Mouse (Mus musculus): ENCODE measurements around the gene Eif6. TPM values are rescaled to one million over a fixed set of nuclear protein-coding genes. Genes with fewer than 3 reads are reported as not detected.

Gene Eif6
- 107 and 132 TPM in 2 replicates for polyA plus RNA-seq (2015; fragmentation: Nextera tagmentation; extraction: Ambion mirVana)

- peaks cover 22% of the 10 kb centered on the region for H3K36me3 ChIP-seq
- 3% methylated on average over 27 of the region's 27 CpGs for WGBS
- H3K27me3 ChIP-seq: no peaks in the 10 kb centered on the region
- ATAC-seq (replicated peaks; ENCODE audit: insufficient number of reproducible peaks, insufficient read depth, low FRiP score, low read depth): peak; percentile 93
- H3K4me3 ChIP-seq: peak within 1 kb of the TSS; percentile 91
- peak within 1 kb of the TSS; percentile 85 for H3K27ac ChIP-seq
- no peaks in the 10 kb centered on the region for H3K9me3 ChIP-seq (replicated peaks)
- H3K9ac ChIP-seq: peak within 1 kb of the TSS; percentile 89
- peaks cover 15% of the 10 kb centered on the region for H3K4me1 ChIP-seq (replicated peaks)
- H3K4me2 ChIP-seq: peak within 1 kb of the TSS; percentile 92
Measured at GRCm38 (mm10) chr2:155826630-155827424, at the start of gene Eif6. TSS of gene Eif6 (minus strand) at chr2:155826925.

- Histone ChIP-seq H3K4me2 (no peak overlapping the region), H3K4me3 (no peak overlapping the region), H3K27me3 (no peaks in the 10 kb centered on the region), H3K27ac (no peak overlapping the region), H3K9ac (no peak overlapping the region), H3K36me3 (peaks cover 31% of the 10 kb centered on the region; the same call in 1 of the 2 replicates), H3K4me1 (replicated peaks) (0 out of 2 replicates have a peak, but pooled peaks cover 2% of the 10 kb centered on the region), H3K9me3 (replicated peaks) (no peaks in the 10 kb centered on the region)
- ATAC-seq (replicated peaks; ENCODE audit: insufficient number of reproducible peaks, insufficient read depth, low FRiP score, low read depth): no peak
- WGBS: 81% methylated on average over 6 of the region's 6 CpGs
Measured at GRCm38 (mm10) chr2:155873636-155874035, 46.9 kb upstream of the Eif6 start.

GRCm38 (mm10) chr2:155872930-155873507 is 46.3 kb upstream of the Eif6 start:
- WGBS: 69% methylated on average over 10 of the region's 10 CpGs
- Histone ChIP-seq H3K4me2 (no peak overlapping the region), H3K4me1 (replicated peaks) (0 out of 2 replicates have a peak, but pooled peaks cover 2% of the 10 kb centered on the region), H3K36me3 (peaks cover 36% of the 10 kb centered on the region; the same call in 1 of the 2 replicates), H3K9me3 (replicated peaks) (no peaks in the 10 kb centered on the region), H3K9ac (no peak overlapping the region), H3K4me3 (no peak overlapping the region), H3K27ac (no peak overlapping the region), H3K27me3 (no peaks in the 10 kb centered on the region)
- no peak for ATAC-seq (replicated peaks; ENCODE audit: insufficient number of reproducible peaks, insufficient read depth, low FRiP score, low read depth)

GRCm38 (mm10) chr2:155872486-155872885 is 45.8 kb upstream of the Eif6 start:
- Histone ChIP-seq H3K27ac (no peak overlapping the region), H3K9ac (no peak overlapping the region), H3K4me1 (replicated peaks) (0 out of 2 replicates have a peak, but pooled peaks cover 2% of the 10 kb centered on the region), H3K9me3 (replicated peaks) (no peaks in the 10 kb centered on the region), H3K36me3 (peaks cover 37% of the 10 kb centered on the region; the same call in 1 of the 2 replicates), H3K27me3 (no peaks in the 10 kb centered on the region), H3K4me3 (no peak overlapping the region), H3K4me2 (no peak overlapping the region)
- no peak for ATAC-seq (replicated peaks; ENCODE audit: insufficient number of reproducible peaks, insufficient read depth, low FRiP score, low read depth)
- 67% methylated on average over 8 of the region's 8 CpGs for WGBS

- no peaks in the 10 kb centered on the region for H3K9me3 ChIP-seq (replicated peaks)
- no peak overlapping the region for H3K9ac ChIP-seq
- 69% methylated on average over 5 of the region's 5 CpGs for WGBS
- no peak overlapping the region for H3K4me3 ChIP-seq
- 0 out of 2 replicates have a peak, but pooled peaks cover 2% of the 10 kb centered on the region for H3K4me1 ChIP-seq (replicated peaks)
- ATAC-seq (replicated peaks; ENCODE audit: insufficient number of reproducible peaks, insufficient read depth, low FRiP score, low read depth): no peak
- peaks cover 19% of the 10 kb centered on the region; the same call in 1 of the 2 replicates for H3K36me3 ChIP-seq
- no peaks in the 10 kb centered on the region for H3K27me3 ChIP-seq
- H3K27ac ChIP-seq: no peak overlapping the region
- H3K4me2 ChIP-seq: no peak overlapping the region
Measured at GRCm38 (mm10) chr2:155869772-155870171, 43.0 kb upstream of the Eif6 start.

- no peak overlapping the region for H3K27ac ChIP-seq
- H3K9ac ChIP-seq: no peak overlapping the region
- no peaks in the 10 kb centered on the region for H3K27me3 ChIP-seq
- H3K4me2 ChIP-seq: no peak overlapping the region
- 93% methylated on average over 8 of the region's 8 CpGs for WGBS
- H3K4me3 ChIP-seq: no peak overlapping the region
- peaks cover 16% of the 10 kb centered on the region; the same call in 1 of the 2 replicates for H3K36me3 ChIP-seq
- no peak for ATAC-seq (replicated peaks; ENCODE audit: insufficient number of reproducible peaks, insufficient read depth, low FRiP score, low read depth)
- H3K9me3 ChIP-seq (replicated peaks): no peaks in the 10 kb centered on the region
- H3K4me1 ChIP-seq (replicated peaks): no peaks in the 10 kb centered on the region
Measured at GRCm38 (mm10) chr2:155868320-155868719, 41.6 kb upstream of the Eif6 start.

GRCm38 (mm10) chr2:155863301-155863867 is 36.7 kb upstream of the Eif6 start:
- no peak overlapping the region for H3K9ac ChIP-seq

GRCm38 (mm10) chr2:155862573-155863300 is 36.0 kb upstream of the Eif6 start:
- 0 out of 2 replicates have a peak, but pooled peaks cover 6% of the 10 kb centered on the region for H3K36me3 ChIP-seq
- H3K4me1 ChIP-seq (replicated peaks): no peaks in the 10 kb centered on the region
- no peak overlapping the region for H3K4me3 ChIP-seq
- no peak overlapping the region for H3K27ac ChIP-seq
- no peak for ATAC-seq (replicated peaks; ENCODE audit: insufficient number of reproducible peaks, insufficient read depth, low FRiP score, low read depth)
- no peak overlapping the region for H3K9ac ChIP-seq
- no peak overlapping the region for H3K4me2 ChIP-seq
- WGBS: 83% methylated on average over 13 of the region's 13 CpGs
- H3K9me3 ChIP-seq (replicated peaks): no peaks in the 10 kb centered on the region
- H3K27me3 ChIP-seq: no peaks in the 10 kb centered on the region

More at GRCm38 (mm10) chr2:155863301-155863867, 36.7 kb upstream of the Eif6 start:
- 75% methylated on average over 11 of the region's 11 CpGs for whole genome bisulfite sequencing
- ATAC-seq (replicated peaks; ENCODE audit: insufficient number of reproducible peaks, insufficient read depth, low FRiP score, low read depth): no peak
- H3K27ac ChIP-seq: no peak overlapping the region
- H3K4me2 ChIP-seq: no peak overlapping the region
- 0 out of 2 replicates have a peak, but pooled peaks cover 9% of the 10 kb centered on the region for H3K36me3 ChIP-seq
- H3K27me3 ChIP-seq: no peaks in the 10 kb centered on the region
- no peak overlapping the region for H3K4me3 ChIP-seq
- H3K9me3 ChIP-seq (replicated peaks): no peaks in the 10 kb centered on the region
- H3K4me1 ChIP-seq (replicated peaks): no peaks in the 10 kb centered on the region

GRCm38 (mm10) chr2:155861581-155861980 is 34.9 kb upstream of the Eif6 start:
- no peak for ATAC-seq (replicated peaks; ENCODE audit: insufficient number of reproducible peaks, insufficient read depth, low FRiP score, low read depth)
- Histone ChIP-seq H3K27ac (no peak overlapping the region), H3K4me1 (replicated peaks) (no peaks in the 10 kb centered on the region), H3K36me3 (peaks cover 9% of the 10 kb centered on the region; the same call in 1 of the 2 replicates), H3K4me3 (no peak overlapping the region), H3K27me3 (no peaks in the 10 kb centered on the region), H3K4me2 (no peak overlapping the region), H3K9ac (no peak overlapping the region), H3K9me3 (replicated peaks) (no peaks in the 10 kb centered on the region)
- 87% methylated on average over 6 of the region's 6 CpGs for WGBS

GRCm38 (mm10) chr2:155860102-155860501 is 33.4 kb upstream of the Eif6 start:
- no peak for ATAC-seq (replicated peaks; ENCODE audit: insufficient number of reproducible peaks, insufficient read depth, low FRiP score, low read depth)
- H3K27ac ChIP-seq: no peak overlapping the region
- 86% methylated on average over 7 of the region's 7 CpGs for WGBS

GRCm38 (mm10) chr2:155852536-155852935 is 25.8 kb upstream of the Eif6 start:
- peaks cover 52% of the 10 kb centered on the region for H3K36me3 ChIP-seq
- no peaks in the 10 kb centered on the region for H3K27me3 ChIP-seq
- no peak overlapping the region for H3K27ac ChIP-seq
- H3K4me3 ChIP-seq: no peak overlapping the region
- H3K4me2 ChIP-seq: no peak overlapping the region
- ATAC-seq (replicated peaks; ENCODE audit: insufficient number of reproducible peaks, insufficient read depth, low FRiP score, low read depth): no peak
- WGBS: 86% methylated on average over 5 of the region's 5 CpGs
- H3K4me1 ChIP-seq (replicated peaks): no peaks in the 10 kb centered on the region
- H3K9ac ChIP-seq: no peak overlapping the region
- H3K9me3 ChIP-seq (replicated peaks): no peaks in the 10 kb centered on the region

More at GRCm38 (mm10) chr2:155860102-155860501, 33.4 kb upstream of the Eif6 start:
- Histone ChIP-seq H3K27me3 (no peaks in the 10 kb centered on the region), H3K9ac (no peak overlapping the region), H3K4me3 (no peak overlapping the region), H3K4me1 (replicated peaks) (no peaks in the 10 kb centered on the region), H3K9me3 (replicated peaks) (no peaks in the 10 kb centered on the region), H3K36me3 (peaks cover 14% of the 10 kb centered on the region; the same call in 1 of the 2 replicates), H3K4me2 (no peak overlapping the region)

Data from heart, embryonic 15.5 days (tissue).